Mouse (Mus musculus): Measurements from ENCODE around the gene Asb6. TPM values are rescaled to one million over a fixed set of nuclear protein-coding genes. Genes with fewer than 3 reads are reported as not detected.

Gene Asb6
- polyA plus RNA-seq, 1 experiment from 2014 or later = 26.6 TPM

DNA sequence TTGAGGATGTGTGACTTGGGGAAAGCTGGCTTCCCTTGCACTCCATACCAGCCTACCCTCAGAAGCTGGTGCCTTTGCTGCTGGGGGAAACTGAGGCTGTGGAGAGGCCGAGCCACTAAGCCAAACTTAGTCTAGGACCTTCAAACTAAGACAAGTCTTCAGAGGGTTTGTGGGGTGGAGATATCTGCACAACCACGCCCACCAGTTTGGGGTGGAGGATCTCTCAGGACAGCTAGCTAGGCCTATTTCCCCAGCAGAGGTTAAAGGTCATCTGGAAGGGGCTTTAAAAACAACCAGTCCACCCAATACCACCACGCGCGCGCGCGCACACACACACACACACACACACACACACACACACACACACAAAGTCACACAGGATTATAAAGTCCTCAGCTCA, 16.1 kb upstream of the Asb6 start:
- Histone ChIP-seq H3K9me3 (ENCODE audit: control insufficient read depth, low read length) (no peaks in the 10 kb centered on the region), H3K4me3 (ENCODE audit: low read depth, low read length) (peak overlapping the region; percentile 78), H3K4me2 (ENCODE audit: low read depth, low read length) (peak overlapping the region; percentile 76), H3K27ac (replicated peaks; ENCODE audit: low read depth, low read length) (peak overlapping the region; percentile 90; the same call in 1 of the 2 replicates), H3K4me1 (ENCODE audit: control insufficient read depth, insufficient read depth, low read length) (peaks cover 33% of the 10 kb centered on the region), H3K9ac (ENCODE audit: low read depth, low read length) (peak overlapping the region; percentile 92), H3K36me3 (ENCODE audit: control insufficient read depth, insufficient read depth, low read length) (no peaks in the 10 kb centered on the region), H3K27me3 (replicated peaks; ENCODE audit: control insufficient read depth, insufficient read depth, low read length) (no peaks in the 10 kb centered on the region; the same call in none of the 2 replicates)
- DNase-seq (ENCODE audit: low spot score) (no peak), ATAC-seq (ENCODE audit: low read depth) (no peak)
- WGBS = 44% methylated on average over 8 of the region's 8 CpGs

DNA sequence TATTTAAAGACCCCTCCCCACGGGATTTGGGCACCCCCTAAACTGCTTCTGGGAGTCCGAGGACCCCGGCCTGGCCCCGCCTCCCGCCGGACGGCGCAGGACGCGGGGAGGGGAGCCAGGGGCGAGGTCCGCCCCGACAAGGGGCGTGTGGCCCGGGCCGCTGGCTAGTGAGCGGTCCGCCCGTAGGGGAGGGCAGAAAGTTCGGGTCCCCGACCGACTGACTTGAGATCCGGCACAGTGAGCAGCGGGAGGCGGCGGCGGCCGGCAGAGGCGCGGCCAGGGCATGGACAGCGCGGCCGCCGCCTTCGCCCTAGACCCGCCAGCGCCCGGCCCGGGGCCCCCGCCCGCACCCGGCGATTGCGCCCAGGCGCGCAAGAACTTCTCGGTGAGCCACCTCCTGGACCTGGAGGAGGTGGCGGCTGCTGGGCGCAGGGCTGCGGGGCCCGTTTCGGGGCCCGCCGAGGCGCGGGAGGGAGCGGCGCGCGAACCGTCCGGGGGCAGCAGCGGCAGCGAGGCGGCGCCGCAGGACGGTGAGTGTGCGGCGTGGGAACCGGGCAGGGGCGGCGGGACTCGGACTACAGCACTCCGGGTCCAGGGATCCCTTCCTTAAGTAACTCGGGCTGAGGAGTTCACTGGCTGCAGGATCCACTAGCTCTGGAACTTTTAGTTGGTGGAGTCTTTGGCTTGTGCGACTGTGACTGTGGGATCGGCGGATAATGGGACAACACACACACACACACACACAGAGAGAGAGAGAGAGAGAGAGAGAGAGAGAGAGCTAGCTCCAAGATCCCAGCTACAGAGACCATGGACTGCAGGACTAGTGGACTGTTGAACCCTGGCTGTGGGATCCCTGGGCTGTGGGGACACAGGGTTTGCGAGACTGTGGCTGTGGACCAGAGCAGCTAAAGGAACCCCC, 15.3 kb upstream of the Asb6 start:
- H3K9ac ChIP-seq (ENCODE audit: low read depth, low read length) = peak overlapping the region; percentile 92
- H3K27ac ChIP-seq (replicated peaks; ENCODE audit: low read depth, low read length) = peak overlapping the region; percentile 90
- H3K4me2 ChIP-seq (ENCODE audit: low read depth, low read length) = peak overlapping the region; percentile 76
- DNase-seq (ENCODE audit: low spot score) = no peak
- no peaks in the 10 kb centered on the region for H3K36me3 ChIP-seq (ENCODE audit: control insufficient read depth, insufficient read depth, low read length)
- H3K4me3 ChIP-seq (ENCODE audit: low read depth, low read length) = peak overlapping the region; percentile 78
- no peaks in the 10 kb centered on the region for H3K9me3 ChIP-seq (ENCODE audit: control insufficient read depth, low read length)
- 3% methylated on average over 27 of the region's 80 CpGs for WGBS
- no peaks in the 10 kb centered on the region; the same call in none of the 2 replicates for H3K27me3 ChIP-seq (replicated peaks; ENCODE audit: control insufficient read depth, insufficient read depth, low read length)
- peak; percentile 48 for ATAC-seq (ENCODE audit: low read depth)
- H3K4me1 ChIP-seq (ENCODE audit: control insufficient read depth, insufficient read depth, low read length) = peaks cover 25% of the 10 kb centered on the region

DNA sequence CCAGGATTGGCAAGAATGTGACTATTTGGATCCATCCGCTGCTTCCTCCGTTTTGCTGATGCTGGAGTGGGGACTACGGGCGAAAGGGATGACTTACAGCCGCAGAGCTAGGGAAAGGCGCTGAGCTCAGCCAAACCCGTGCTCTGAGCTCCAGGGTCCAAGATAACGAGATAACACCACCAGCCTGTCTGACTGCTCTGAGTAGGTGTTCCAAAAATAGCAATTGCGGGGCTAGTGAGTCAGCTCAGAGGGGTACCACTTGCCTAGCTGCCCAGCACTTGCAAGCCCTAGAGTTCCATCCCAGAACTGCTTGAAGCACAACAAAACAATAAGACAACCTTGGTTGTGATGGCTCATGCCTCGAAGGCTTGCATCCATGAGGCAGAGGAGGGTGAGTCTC, 12.5 kb upstream of the Asb6 start:
- DNase-seq (ENCODE audit: low spot score) (no peak), ATAC-seq (ENCODE audit: low read depth) (no peak)
- Histone ChIP-seq H3K9me3 (ENCODE audit: control insufficient read depth, low read length) (no peaks in the 10 kb centered on the region), H3K9ac (ENCODE audit: low read depth, low read length) (no peak overlapping the region), H3K4me3 (ENCODE audit: low read depth, low read length) (no peak overlapping the region), H3K36me3 (ENCODE audit: control insufficient read depth, insufficient read depth, low read length) (no peaks in the 10 kb centered on the region), H3K4me2 (ENCODE audit: low read depth, low read length) (no peak overlapping the region), H3K27ac (replicated peaks; ENCODE audit: low read depth, low read length) (no peak overlapping the region), H3K4me1 (ENCODE audit: control insufficient read depth, insufficient read depth, low read length) (peaks cover 13% of the 10 kb centered on the region), H3K27me3 (replicated peaks; ENCODE audit: control insufficient read depth, insufficient read depth, low read length) (no peaks in the 10 kb centered on the region; the same call in none of the 2 replicates)
- 39% methylated on average over 10 of the region's 10 CpGs for WGBS

DNA sequence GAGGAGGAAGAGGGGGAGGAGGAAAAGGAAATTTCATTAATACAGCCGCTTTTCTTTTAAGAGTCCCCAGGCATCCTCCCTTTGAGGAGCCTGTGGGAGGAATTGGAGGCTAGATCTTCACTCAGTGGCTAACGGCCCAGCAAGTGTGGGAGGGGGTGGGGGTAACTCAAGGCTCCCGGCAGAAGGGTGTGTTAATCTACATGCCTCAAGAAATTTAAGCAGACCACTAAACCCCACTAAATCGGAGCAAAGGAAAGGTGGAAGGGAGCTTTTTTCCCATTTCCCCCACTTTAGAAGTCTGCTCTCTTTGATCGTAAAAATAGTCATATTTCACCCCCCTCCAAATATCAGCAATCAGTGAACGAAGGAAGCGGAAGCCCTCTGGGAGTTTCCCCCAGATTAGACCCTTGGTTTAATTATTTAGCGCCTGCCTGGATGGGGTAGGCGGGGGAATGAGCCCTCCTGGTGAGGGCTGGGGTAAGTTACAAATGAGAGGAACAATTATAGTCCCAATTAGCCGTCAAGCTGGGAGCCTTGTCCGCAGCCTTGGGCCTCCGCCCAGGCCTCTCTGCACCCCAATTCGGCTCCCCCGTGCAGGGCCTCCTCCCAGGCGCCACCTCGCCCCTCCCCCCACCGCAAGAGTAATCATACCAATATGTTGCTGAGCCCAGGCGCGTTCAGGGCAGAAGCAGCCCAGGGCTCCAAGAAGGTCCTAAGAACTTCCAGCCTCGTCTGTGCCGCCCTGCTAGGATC, 6.3 kb upstream of the Asb6 start:
- peak; percentile 75 for ATAC-seq (ENCODE audit: low read depth)
- peak; percentile 82 for DNase-seq (ENCODE audit: low spot score)
- Histone ChIP-seq H3K36me3 (ENCODE audit: control insufficient read depth, insufficient read depth, low read length) (no peaks in the 10 kb centered on the region), H3K4me2 (ENCODE audit: low read depth, low read length) (peak overlapping the region; percentile 32), H3K27ac (replicated peaks; ENCODE audit: low read depth, low read length) (peak overlapping the region; percentile 86), H3K9me3 (ENCODE audit: control insufficient read depth, low read length) (no peaks in the 10 kb centered on the region), H3K4me3 (ENCODE audit: low read depth, low read length) (0 out of 2 replicates have a peak overlapping the region, but pooled peaks have one; percentile 9), H3K27me3 (replicated peaks; ENCODE audit: control insufficient read depth, insufficient read depth, low read length) (no peaks in the 10 kb centered on the region), H3K4me1 (ENCODE audit: control insufficient read depth, insufficient read depth, low read length) (peaks cover 42% of the 10 kb centered on the region), H3K9ac (ENCODE audit: low read depth, low read length) (peak overlapping the region; percentile 32; the same call in 1 of the 2 replicates)
- 5% methylated on average over 21 of the region's 21 CpGs for WGBS

DNA sequence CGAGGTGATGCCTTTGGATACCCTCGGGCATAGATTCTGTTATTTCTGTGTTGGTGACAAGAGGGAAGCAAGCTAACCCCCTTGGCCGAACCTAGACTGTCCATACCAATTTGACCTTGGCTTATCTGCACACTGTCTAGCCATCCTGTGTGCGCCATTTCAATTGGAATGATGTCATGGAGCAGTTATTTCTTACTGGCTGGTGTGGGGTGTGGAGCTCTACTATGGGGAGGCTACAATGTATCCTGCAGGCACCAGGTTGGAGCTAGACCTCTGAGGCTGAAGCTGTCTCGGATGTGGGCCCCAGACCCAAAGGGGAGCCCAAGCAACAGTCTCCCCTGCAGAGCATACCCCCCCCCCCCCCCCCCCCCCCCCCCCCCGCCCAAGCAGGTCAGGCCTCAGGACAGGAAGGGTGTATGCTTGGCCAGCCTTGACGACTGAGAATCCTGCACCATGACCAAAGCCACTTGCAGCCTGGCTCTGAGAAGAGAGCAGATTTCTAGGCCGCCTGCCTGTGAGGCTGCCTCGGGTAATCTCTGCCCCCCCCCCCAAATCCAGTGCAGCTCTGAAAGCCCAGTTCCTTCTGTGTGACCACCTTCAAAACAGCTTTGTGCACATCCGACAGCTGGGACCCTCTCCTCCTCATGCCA, 4.4 kb upstream of the Asb6 start, which contains the start of gene Prrx2:
TSS of gene Prrx2 (plus strand) at position 600 of the 650 bp plus-strand sequence.
- H3K9ac ChIP-seq (ENCODE audit: low read depth, low read length) = no peak within 1 kb of the TSS
- no peaks in the 10 kb centered on the region for H3K9me3 ChIP-seq (ENCODE audit: control insufficient read depth, low read length)
- H3K27me3 ChIP-seq (replicated peaks; ENCODE audit: control insufficient read depth, insufficient read depth, low read length) = no peaks in the 10 kb centered on the region
- H3K27ac ChIP-seq (replicated peaks; ENCODE audit: low read depth, low read length) = peak within 1 kb of the TSS; percentile 94
- 42% methylated on average over 6 of the region's 10 CpGs for WGBS
- no peak for ATAC-seq (ENCODE audit: low read depth)
- DNase-seq (ENCODE audit: low spot score) = no peak
- H3K36me3 ChIP-seq (ENCODE audit: control insufficient read depth, insufficient read depth, low read length) = no peaks in the 10 kb centered on the region
- H3K4me1 ChIP-seq (ENCODE audit: control insufficient read depth, insufficient read depth, low read length) = peaks cover 42% of the 10 kb centered on the region
- peak within 1 kb of the TSS; percentile 23; the same call in 1 of the 2 replicates for H3K4me2 ChIP-seq (ENCODE audit: low read depth, low read length)
- no peak within 1 kb of the TSS for H3K4me3 ChIP-seq (ENCODE audit: low read depth, low read length)

DNA sequence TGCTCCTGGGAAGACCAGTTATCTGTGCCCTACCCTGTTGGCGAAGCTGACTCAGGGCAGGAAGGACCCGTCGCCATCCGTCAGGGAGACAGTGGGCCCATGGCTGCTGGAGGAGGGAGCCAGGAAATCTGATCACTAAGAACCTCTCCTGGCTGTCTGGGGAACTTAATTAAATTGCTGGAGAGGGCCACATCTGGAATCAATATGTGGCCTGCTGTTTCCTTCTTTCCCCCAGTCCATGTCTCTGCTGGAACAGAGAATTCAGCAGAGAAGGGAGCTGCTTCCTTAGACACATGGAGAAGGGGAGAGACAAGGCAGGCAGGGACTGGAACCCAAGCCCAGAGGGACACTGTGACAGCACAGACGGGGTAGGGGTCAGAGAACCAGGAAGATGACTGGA, 3.5 kb upstream of the Asb6 start:
- Histone ChIP-seq H3K36me3 (ENCODE audit: control insufficient read depth, insufficient read depth, low read length) (no peaks in the 10 kb centered on the region), H3K9me3 (ENCODE audit: control insufficient read depth, low read length) (no peaks in the 10 kb centered on the region), H3K9ac (ENCODE audit: low read depth, low read length) (peak overlapping the region; percentile 26), H3K4me2 (ENCODE audit: low read depth, low read length) (peak overlapping the region; percentile 23), H3K4me3 (ENCODE audit: low read depth, low read length) (no peak overlapping the region), H3K27me3 (replicated peaks; ENCODE audit: control insufficient read depth, insufficient read depth, low read length) (no peaks in the 10 kb centered on the region), H3K27ac (replicated peaks; ENCODE audit: low read depth, low read length) (peak overlapping the region; percentile 94), H3K4me1 (ENCODE audit: control insufficient read depth, insufficient read depth, low read length) (peaks cover 42% of the 10 kb centered on the region)
- ATAC-seq (ENCODE audit: low read depth) (peak; percentile 65), DNase-seq (ENCODE audit: low spot score) (peak; percentile 92)
- WGBS = 6% methylated on average over 4 of the region's 5 CpGs

DNA sequence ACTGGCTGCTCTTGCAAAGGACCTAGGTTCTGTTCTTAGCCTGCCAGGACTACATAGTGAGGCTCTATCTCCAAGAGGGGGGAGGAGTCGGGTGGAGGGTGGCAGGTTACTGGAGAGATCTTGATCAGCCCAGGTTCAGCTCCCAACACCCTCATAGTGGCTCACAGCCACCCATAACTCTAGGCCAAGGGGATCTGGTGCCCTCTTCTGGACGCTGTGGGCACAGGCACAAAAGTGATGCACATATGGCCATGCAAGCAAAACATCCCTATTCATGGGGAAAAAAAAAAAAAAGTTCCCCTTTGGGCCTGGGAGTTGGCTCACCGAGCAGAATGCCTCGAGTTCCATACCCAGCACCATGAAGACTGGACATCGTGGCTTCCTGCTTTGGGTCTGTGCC, 818 bp downstream of the Asb6 start:
- Histone ChIP-seq H3K36me3 (ENCODE audit: control insufficient read depth, insufficient read depth, low read length) (peaks cover 16% of the 10 kb centered on the region), H3K4me2 (ENCODE audit: low read depth, low read length) (no peak overlapping the region), H3K27me3 (replicated peaks; ENCODE audit: control insufficient read depth, insufficient read depth, low read length) (no peaks in the 10 kb centered on the region), H3K9me3 (ENCODE audit: control insufficient read depth, low read length) (no peaks in the 10 kb centered on the region), H3K27ac (replicated peaks; ENCODE audit: low read depth, low read length) (no peak overlapping the region), H3K4me1 (ENCODE audit: control insufficient read depth, insufficient read depth, low read length) (peaks cover 29% of the 10 kb centered on the region), H3K4me3 (ENCODE audit: low read depth, low read length) (no peak overlapping the region), H3K9ac (ENCODE audit: low read depth, low read length) (no peak overlapping the region)
- DNase-seq (ENCODE audit: low spot score) = no peak
- 35% methylated on average over 5 of the region's 5 CpGs for WGBS
- ATAC-seq (ENCODE audit: low read depth) = no peak
